Mouse (Mus musculus) erythroblast, embryonic 14.5 days (primary cell): ENCODE measurements around the gene Nfkbib. TPM values are rescaled to one million over a fixed set of nuclear protein-coding genes. Genes with fewer than 3 reads are reported as not detected.
A peak's percentile ranks its signal among the peaks of the same experiment; 100 is the strongest.

ENCODE experiments used
- H3K27me3 ChIP-seq: 2 replicates; pipeline ENCODE4 v1.6.1; 2012; ENCODE audit warnings: inconsistent platforms; ENCODE audit not compliant: control insufficient read depth
- H3K36me3 ChIP-seq: 2 replicates; pipeline ENCODE4 v1.6.1; 2012; ENCODE audit warnings: mild to moderate bottlenecking, inconsistent platforms; ENCODE audit not compliant: control insufficient read depth
- H3K4me1 ChIP-seq: 2 replicates; pipeline ENCODE4 v1.6.1; 2012; ENCODE audit warnings: inconsistent platforms; ENCODE audit not compliant: control insufficient read depth
- H3K4me3 ChIP-seq: replicated peaks from 2 replicates; pipeline ENCODE3; 2012; ENCODE audit warnings: moderate library complexity, mild to moderate bottlenecking, inconsistent platforms
- H3K9me3 ChIP-seq: 2 replicates; pipeline ENCODE4 v1.6.1; 2012; ENCODE audit warnings: low read length, inconsistent platforms, mixed read lengths; ENCODE audit not compliant: control insufficient read depth
- GATA1 ChIP-seq: IDR thresholded peaks from 2 replicates; pipeline ENCODE4 v1.6.1; 2012; ENCODE audit warnings: low read length, inconsistent platforms, mixed read lengths
- TAL1 ChIP-seq: IDR thresholded peaks from 3 replicates; pipeline ENCODE4 v1.6.1; 2012; ENCODE audit warnings: low read length, inconsistent platforms, mixed read lengths
- polyA plus RNA-seq: library from polyadenylated mRNA; stranded (reverse); fragments of >175 nt; gene quantifications from 2 replicates; pipeline ENCODE4 v1.2.3, GENCODE M21; 2012

The Nfkbib gene
- polyA plus RNA-seq, 1 experiment, result 20.1 TPM

- Histone ChIP-seq H3K4me1 (peaks cover 25% of the 10 kb centered on the region), H3K4me3 (no peak overlapping the region), H3K9me3 (no peaks in the 10 kb centered on the region), H3K27me3 (no peaks in the 10 kb centered on the region), H3K36me3 (peaks cover 30% of the 10 kb centered on the region)
- TF ChIP-seq GATA1 (no peak), TAL1 (no peak)
These were observed 7.8 kb upstream of the Nfkbib start for GRCm38 (mm10) chr7:28775129-28775528.

- no peaks in the 10 kb centered on the region for H3K9me3 ChIP-seq
- H3K4me3 ChIP-seq, result no peak overlapping the region
- peaks cover 28% of the 10 kb centered on the region for H3K36me3 ChIP-seq
- H3K27me3 ChIP-seq, result no peaks in the 10 kb centered on the region
- peaks cover 29% of the 10 kb centered on the region for H3K4me1 ChIP-seq
- TF ChIP-seq GATA1, result no peak
- TF ChIP-seq TAL1, result no peak
These were observed 6.9 kb upstream of the Nfkbib start for GRCm38 (mm10) chr7:28774164-28774563.

- H3K27me3 ChIP-seq, result no peaks in the 10 kb centered on the region
- no peaks in the 10 kb centered on the region for H3K9me3 ChIP-seq
- H3K36me3 ChIP-seq, result peaks cover 23% of the 10 kb centered on the region
- peaks cover 36% of the 10 kb centered on the region for H3K4me1 ChIP-seq
- TF ChIP-seq TAL1 (no peak), GATA1 (no peak)
- H3K4me3 ChIP-seq, result no peak overlapping the region
These were observed 5.9 kb upstream of the Nfkbib start for GRCm38 (mm10) chr7:28773163-28773562.

- H3K27me3 ChIP-seq, result no peaks in the 10 kb centered on the region
- H3K4me1 ChIP-seq, result peaks cover 49% of the 10 kb centered on the region
- H3K9me3 ChIP-seq, result no peaks in the 10 kb centered on the region
- no peak overlapping the region for H3K4me3 ChIP-seq
- TF ChIP-seq GATA1 (no peak), TAL1 (no peak)
- H3K36me3 ChIP-seq, result peaks cover 19% of the 10 kb centered on the region
These were observed 4.6 kb upstream of the Nfkbib start for GRCm38 (mm10) chr7:28771867-28772266.

GRCm38 (mm10) chr7:28770309-28770708 lies 3.0 kb upstream of the Nfkbib start:
- Histone ChIP-seq H3K4me3 (no peak overlapping the region), H3K4me1 (peaks cover 59% of the 10 kb centered on the region), H3K9me3 (no peaks in the 10 kb centered on the region), H3K27me3 (no peaks in the 10 kb centered on the region), H3K36me3 (peaks cover 16% of the 10 kb centered on the region)
- TF ChIP-seq GATA1, result no peak
- TF ChIP-seq TAL1, result peak; percentile 36; the same call in 1 of the 3 replicates

- Histone ChIP-seq H3K9me3 (no peaks in the 10 kb centered on the region), H3K36me3 (peaks cover 14% of the 10 kb centered on the region), H3K4me1 (peaks cover 68% of the 10 kb centered on the region), H3K4me3 (no peak overlapping the region), H3K27me3 (no peaks in the 10 kb centered on the region)
- no peak for TF ChIP-seq GATA1
- no peak for TF ChIP-seq TAL1
These were observed 2.2 kb upstream of the Nfkbib start for GRCm38 (mm10) chr7:28769414-28769958.

- Histone ChIP-seq H3K36me3 (peaks cover 15% of the 10 kb centered on the region), H3K4me1 (peaks cover 68% of the 10 kb centered on the region), H3K27me3 (no peaks in the 10 kb centered on the region), H3K4me3 (peak overlapping the region; percentile 81), H3K9me3 (no peaks in the 10 kb centered on the region)
- TF ChIP-seq TAL1, result no peak
- no peak for TF ChIP-seq GATA1
These were observed 402 bp downstream of the Nfkbib start for GRCm38 (mm10) chr7:28766910-28767309.

- Histone ChIP-seq H3K4me3 (peak within 1 kb of the TSS; percentile 81), H3K9me3 (no peaks in the 10 kb centered on the region), H3K4me1 (peaks cover 62% of the 10 kb centered on the region), H3K27me3 (no peaks in the 10 kb centered on the region), H3K36me3 (peaks cover 18% of the 10 kb centered on the region)
- TF ChIP-seq TAL1, result no peak
- TF ChIP-seq GATA1, result peak; percentile 15; the same call in 1 of the 2 replicates
These were observed 986 bp downstream of the Nfkbib start, which contains the start of gene Sirt2 for GRCm38 (mm10) chr7:28766173-28766879. TSS of gene Sirt2 (plus strand) at chr7:28766735.

GRCm38 (mm10) chr7:28765211-28765610 lies 2.1 kb downstream of the Nfkbib start:
- H3K27me3 ChIP-seq, result no peaks in the 10 kb centered on the region
- peak overlapping the region; percentile 81 for H3K4me3 ChIP-seq
- no peaks in the 10 kb centered on the region for H3K9me3 ChIP-seq
- H3K36me3 ChIP-seq, result peaks cover 28% of the 10 kb centered on the region
- TF ChIP-seq GATA1, result no peak
- TF ChIP-seq TAL1, result no peak
- H3K4me1 ChIP-seq, result peaks cover 51% of the 10 kb centered on the region

GRCm38 (mm10) chr7:28761907-28762306 lies 5.4 kb downstream of the Nfkbib start:
- peaks cover 19% of the 10 kb centered on the region for H3K4me1 ChIP-seq
- no peaks in the 10 kb centered on the region for H3K9me3 ChIP-seq
- peaks cover 52% of the 10 kb centered on the region for H3K36me3 ChIP-seq
- peaks cover 5% of the 10 kb centered on the region for H3K27me3 ChIP-seq
- H3K4me3 ChIP-seq, result no peak overlapping the region
- TF ChIP-seq GATA1 (no peak), TAL1 (no peak)
